Mouse (Mus musculus) mouse embryonic stem cell (cell line): ENCODE measurements around the gene Rnft2.

Source experiments
- in situ Hi-C, 2 experiments: fragments of 300-500 bp; cut with MboI; formaldehyde crosslinking; loops; 1 replicate in 1 of 2; 3 replicates in 1 of 2; pipeline ENCODE4 v1.14.3; 2019 to 2020; ENCODE audit warnings: low sequenced_read_pairs in 2 of 2, low pct_unique_long_range_greater_than_20kb in 1 of 2, mixed read lengths in 1 of 2; ENCODE audit not compliant: unreplicated experiment in 1 of 2

Gene Rnft2

GRCm38 (mm10) chr5:118190491-118190890 is 54.4 kb downstream of the Rnft2 start:
- in situ Hi-C loops, result no loop called here

- in situ Hi-C loops, result no loop called here
Measured at GRCm38 (mm10) chr5:118188356-118188755, 56.6 kb downstream of the Rnft2 start.

DNA sequence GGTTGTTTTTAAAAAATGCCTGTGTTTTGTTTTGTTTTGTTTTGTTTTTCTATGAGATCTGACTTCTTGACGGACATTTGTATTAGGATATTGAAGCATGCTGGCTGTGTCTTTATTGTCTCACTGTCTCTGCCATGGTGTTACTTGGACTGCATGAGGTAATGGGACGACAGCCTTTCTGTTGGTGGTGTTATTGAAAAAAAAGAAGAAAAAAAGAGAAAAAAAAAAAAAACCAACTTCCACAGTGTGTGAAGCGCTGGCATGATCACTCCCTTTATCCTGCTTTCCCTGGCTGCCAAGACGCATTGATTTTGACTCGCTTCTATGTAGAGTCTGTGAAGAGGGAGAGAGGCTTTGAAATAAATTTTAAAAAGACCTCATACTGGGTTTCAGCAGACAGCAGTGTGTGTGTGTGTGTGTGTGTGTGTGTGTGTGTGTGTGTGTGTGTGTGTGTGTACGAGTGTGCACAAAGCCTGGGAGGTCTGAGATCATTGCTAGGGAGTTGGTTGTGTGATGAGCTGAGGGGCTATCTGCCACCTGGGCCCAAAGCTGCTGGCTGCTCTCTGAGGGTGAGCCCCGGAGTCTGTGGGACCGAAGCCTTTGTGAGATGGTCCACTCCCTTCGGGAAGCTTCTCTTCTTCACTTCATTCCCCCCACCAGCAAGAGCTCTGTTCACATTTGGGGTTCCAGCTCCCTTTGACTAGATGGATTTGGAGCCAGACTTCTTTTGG is 57.8 kb downstream of the Rnft2 start:
- in situ Hi-C loops, result no loop called here

- in situ Hi-C loops, result no loop called here
Measured at GRCm38 (mm10) chr5:118177640-118178039, 67.3 kb downstream of the Rnft2 start.

GRCm38 (mm10) chr5:118175137-118175536 is 69.8 kb downstream of the Rnft2 start:
- in situ Hi-C loops, result no loop called here

- in situ Hi-C loops, result no loop called here
Measured at GRCm38 (mm10) chr5:118174310-118175009, 70.5 kb downstream of the Rnft2 start.

DNA sequence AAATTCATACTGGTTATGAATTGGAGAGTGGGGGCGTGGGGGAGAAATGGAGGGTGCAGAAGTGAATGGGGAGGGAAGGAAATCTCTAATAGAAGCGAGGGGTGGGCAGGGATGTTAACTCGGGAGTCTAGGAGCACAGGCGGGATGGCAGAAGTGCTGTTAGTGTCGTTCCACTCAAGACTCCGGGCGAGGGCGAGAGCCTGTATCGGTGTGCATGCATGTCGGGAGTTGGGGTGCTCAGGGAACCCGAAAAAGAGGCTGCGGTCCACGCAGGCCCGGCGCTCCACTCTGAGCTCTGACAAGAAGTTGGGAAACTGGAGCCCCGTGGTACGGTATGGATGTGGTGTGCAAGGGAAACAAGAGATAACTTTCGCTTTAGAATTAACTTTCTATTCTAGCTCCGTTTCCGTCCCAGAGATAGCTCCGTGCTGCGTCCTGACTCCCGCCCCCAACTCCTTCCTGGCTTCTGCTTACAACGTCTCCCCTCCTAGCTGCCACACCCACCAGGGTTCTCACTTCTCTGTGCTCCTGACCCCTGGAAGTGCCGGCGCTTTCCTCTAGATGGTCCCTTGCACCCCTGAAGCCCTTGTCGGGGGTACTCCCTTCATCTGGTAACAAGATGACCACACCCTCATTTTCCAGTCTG is 72.7 kb downstream of the Rnft2 start:
- in situ Hi-C loops, result no loop called here

- in situ Hi-C loops, result no loop called here
Measured at GRCm38 (mm10) chr5:118171665-118172064, 73.3 kb downstream of the Rnft2 start.

DNA sequence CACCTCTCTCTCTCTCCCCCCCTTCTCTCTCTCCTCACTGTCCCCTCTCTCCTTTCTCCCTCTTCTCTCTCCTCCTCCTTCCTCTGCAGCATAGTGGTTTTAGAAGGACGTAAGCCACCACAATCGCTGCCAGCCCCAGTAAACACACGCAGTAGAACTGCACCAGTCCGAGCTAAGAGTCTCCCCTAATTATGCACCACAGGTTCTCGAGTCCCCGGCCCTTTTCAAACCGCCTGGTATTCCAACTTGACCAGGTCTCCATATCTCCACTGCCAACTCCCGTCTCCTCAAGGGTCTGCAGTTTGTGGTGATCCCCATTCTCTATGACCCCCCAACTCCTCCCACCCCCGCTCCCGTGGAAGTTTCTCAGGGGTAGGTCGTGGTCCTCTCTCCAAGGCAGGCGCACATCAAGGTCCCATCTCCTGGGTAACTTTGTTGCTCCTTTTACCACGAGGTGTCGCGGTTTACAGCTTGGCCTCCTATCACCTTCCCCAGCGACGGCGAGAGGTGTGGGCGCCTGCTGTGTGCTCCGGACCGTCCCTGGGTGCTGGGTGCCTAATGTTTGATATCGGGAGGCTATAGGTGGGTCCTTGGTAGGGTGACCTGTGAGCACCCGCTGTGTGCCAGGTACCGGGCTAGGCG is 73.9 kb downstream of the Rnft2 start:
- in situ Hi-C loops, result no loop called here

DNA sequence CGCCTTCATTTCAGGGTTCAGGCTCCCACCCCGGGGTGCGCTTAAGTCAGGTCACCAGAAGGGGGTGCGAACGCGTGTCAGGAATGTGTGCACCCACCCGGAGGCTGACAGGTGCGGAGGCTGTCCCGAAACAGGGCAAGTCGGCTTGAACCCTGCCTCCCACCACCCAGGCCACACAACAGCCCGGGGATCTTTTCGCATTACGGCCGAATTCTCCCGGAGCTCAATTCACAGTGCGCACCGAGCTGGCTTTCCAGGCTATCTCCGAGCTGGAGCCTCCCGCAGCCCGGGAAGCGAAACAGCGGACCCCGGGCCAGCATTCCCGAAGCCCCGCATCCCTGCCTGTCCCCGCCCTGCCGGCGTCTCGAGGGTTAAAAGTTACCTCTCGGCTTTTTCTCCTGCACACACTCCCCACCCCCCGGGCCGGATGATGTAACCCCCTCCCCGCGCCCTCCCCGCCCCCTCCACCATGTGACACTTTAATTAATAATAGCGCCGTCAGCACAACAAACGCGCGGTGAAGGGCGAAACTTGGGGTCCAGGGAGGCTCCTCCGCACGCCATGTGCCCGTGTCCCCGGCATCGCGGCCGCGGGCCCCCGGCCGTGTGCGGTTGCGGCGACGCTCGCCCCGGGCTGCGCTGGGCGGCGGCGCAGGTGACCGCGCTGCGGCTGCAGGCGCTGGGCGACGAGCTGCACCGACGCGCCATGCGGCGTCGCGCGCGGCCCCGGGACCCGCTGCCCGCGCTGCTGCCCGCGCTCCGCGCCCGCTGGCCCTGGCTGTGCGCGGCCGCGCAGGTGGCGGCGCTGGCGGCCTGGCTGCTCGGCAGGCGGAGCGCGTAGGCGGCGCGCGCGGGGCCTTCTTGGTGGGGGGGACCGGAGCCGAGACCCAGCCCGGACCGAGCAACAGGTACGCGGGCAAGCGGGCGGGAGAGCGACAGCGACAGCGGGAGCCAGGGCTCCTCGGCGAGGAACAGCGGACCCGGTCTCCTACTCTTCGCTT is 75.4 kb downstream of the Rnft2 start:
- in situ Hi-C loops, result no loop called here

- in situ Hi-C loops, result no loop called here
Measured at GRCm38 (mm10) chr5:118167561-118167995, 77.3 kb downstream of the Rnft2 start.

- in situ Hi-C loops, result no loop called here
Measured at GRCm38 (mm10) chr5:118165462-118165861, 79.5 kb downstream of the Rnft2 start.

DNA sequence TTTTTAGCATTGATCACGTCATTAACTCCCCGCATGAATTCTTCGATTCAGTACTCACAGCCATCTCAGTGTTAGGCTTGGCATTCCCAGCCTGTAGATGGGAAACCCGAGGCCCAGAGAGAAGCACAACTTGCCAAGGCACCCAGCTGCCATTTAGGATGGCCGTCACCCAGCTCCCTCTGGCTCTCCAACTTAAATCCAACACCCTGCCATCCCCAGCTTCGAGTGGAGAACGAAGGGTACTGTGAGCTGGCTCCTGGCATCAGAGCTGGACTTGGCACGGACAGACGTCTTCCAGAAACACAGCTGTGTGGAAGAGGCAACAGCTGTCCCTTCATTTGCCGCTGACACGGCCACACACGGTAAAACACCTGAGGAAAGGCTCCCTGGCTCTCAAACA is 80.3 kb downstream of the Rnft2 start, which contains the start of gene Hrk:
Gene Hrk (plus strand): TSS at position 68 of the 400 bp plus-strand sequence.
- in situ Hi-C loops, result no loop called here

- in situ Hi-C loops, result no loop called here
Measured at GRCm38 (mm10) chr5:118160691-118161090, 84.2 kb downstream of the Rnft2 start.

DNA sequence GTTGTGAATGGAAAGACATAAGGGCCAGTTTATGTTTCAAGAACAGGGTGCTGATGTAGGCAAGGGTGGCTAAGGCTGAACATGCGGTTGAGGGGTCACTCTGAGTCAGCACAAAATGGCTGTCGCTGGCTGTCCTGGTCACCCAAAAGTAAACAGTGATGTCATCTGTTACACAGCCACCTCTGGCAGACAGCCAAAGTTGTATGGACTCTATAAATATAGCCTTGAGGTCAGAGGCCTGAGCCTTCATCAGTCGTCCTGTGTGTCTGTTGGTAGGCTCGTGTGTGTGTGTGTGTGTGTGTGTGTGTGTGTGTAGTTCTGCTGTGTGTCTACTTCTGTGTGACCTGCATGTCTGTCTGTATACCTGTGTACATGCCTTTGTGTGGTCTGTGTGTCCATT is 87.9 kb downstream of the Rnft2 start:
- in situ Hi-C loops, result no loop called here

- in situ Hi-C loops, result no loop called here
Measured at GRCm38 (mm10) chr5:118155565-118155947, 89.4 kb downstream of the Rnft2 start.

GRCm38 (mm10) chr5:118154839-118155564 is 89.9 kb downstream of the Rnft2 start, which contains the start of gene Fbxw8:
Fbxw8 (minus strand) TSS chr5:118155464.
- in situ Hi-C loops, result no loop called here
